Mouse (Mus musculus): ENCODE measurements around the gene Znrf2. TPM values are rescaled to one million over a fixed set of nuclear protein-coding genes. Genes with fewer than 3 reads are reported as not detected.
A peak's percentile ranks its signal among the peaks of the same experiment; 100 is the strongest.

Gene Znrf2
- total and polyA plus RNA-seq, 3 experiments, result 16.0 to 26.9 (median 18.3) TPM

- Histone ChIP-seq H3K27me3 (replicated peaks) (no peaks in the 10 kb centered on the region), H3K4me3 (replicated peaks in 1 of 3; ENCODE audit: low read depth in 2 of 3, low read length in 2 of 3, poor library complexity in 1 of 3) (no peak overlapping the region), H3K9ac (ENCODE audit: insufficient read depth, low read depth) (no peak overlapping the region), H3K4me2 (ENCODE audit: insufficient read depth, low read depth, poor library complexity, severe bottlenecking) (peak overlapping the region; percentile 55; the same call in 1 of the 2 replicates), H3K79me2 (replicated peaks; ENCODE audit: control insufficient read depth, extremely low read depth, insufficient read depth, poor library complexity, severe bottlenecking) (no peaks in the 10 kb centered on the region), H3K27ac (ENCODE audit: insufficient read depth, low read depth) (no peak overlapping the region), H3K9me3 (replicated peaks; ENCODE audit: low read length) (peaks cover 10% of the 10 kb centered on the region), H3K4me1 (ENCODE audit: control insufficient read depth in 1 of 2, insufficient read depth in 2 of 2) (peaks cover 3% of the 10 kb centered on the region in 2 experiments; a peak in 2 of 4 replicates), H3K36me3 (replicated peaks in 1 of 2; ENCODE audit: control insufficient read depth in 1 of 2, insufficient read depth in 1 of 2, low read length in 1 of 2) (no peaks in the 10 kb centered on the region)
- dilution Hi-C loops (cut with MboI; ENCODE audit: extremely low pct_ligation_motif_present, extremely low pct_unique_long_range_greater_than_20kb, low sequenced_read_pairs) (no loop called here), in situ Hi-C loops (cut with MboI; ENCODE audit: low pct_ligation_motif_present, low pct_unique_long_range_greater_than_20kb, low sequenced_read_pairs) (loop anchor here (10.0 kb wide), 3 partner anchors 98 to 362 kb away; partner anchors contain the start of genes Fkbp14 and Plekha8)
- no peak for TF ChIP-seq TBP (conservative IDR thresholded peaks at IDR 0.05; ENCODE audit: low read depth, low read length)
- no peak for TF ChIP-seq MEF2A (IDR thresholded peaks at IDR 0.05; ENCODE audit: borderline replicate concordance, low read depth, low read length)
- no peak for TF ChIP-seq GABPA (IDR thresholded peaks at IDR 0.05; ENCODE audit: insufficient replicate concordance, low read depth, low read length)
- no peak for TF ChIP-seq MYC (IDR thresholded peaks at IDR 0.05; ENCODE audit: low read depth, low read length)
- no peak for TF ChIP-seq UBTF (IDR thresholded peaks at IDR 0.05; ENCODE audit: low read depth, low read length)
- no peak for TF ChIP-seq POLR2AphosphoS2 (IDR thresholded peaks at IDR 0.05; ENCODE audit: low read depth, low read length)
- no peak for TF ChIP-seq ELF1 (IDR thresholded peaks at IDR 0.05; ENCODE audit: low read depth, low read length)
- TF ChIP-seq JUN (IDR thresholded peaks at IDR 0.05; ENCODE audit: insufficient read depth, low read depth, low read length), result no peak
- TF ChIP-seq ETS1 (conservative IDR thresholded peaks at IDR 0.05; ENCODE audit: low read depth, low read length), result no peak
- TF ChIP-seq USF1 (IDR thresholded peaks at IDR 0.05; ENCODE audit: low read depth, low read length), result no peak
- no peak for TF ChIP-seq SIN3A (IDR thresholded peaks at IDR 0.05; ENCODE audit: low read length)
- no peak for TF ChIP-seq HCFC1 (IDR thresholded peaks at IDR 0.05; ENCODE audit: low read depth, low read length)
- TF ChIP-seq MAFK (IDR thresholded peaks at IDR 0.05; ENCODE audit: insufficient replicate concordance, low read length), result no peak
- TF ChIP-seq RCOR1 (conservative IDR thresholded peaks at IDR 0.05; ENCODE audit: low read depth, low read length), result no peak
- TF ChIP-seq USF2 (conservative IDR thresholded peaks at IDR 0.05; ENCODE audit: low read depth, low read length), result no peak
- no peak for TF ChIP-seq ZC3H11A (IDR thresholded peaks at IDR 0.05; ENCODE audit: low read depth, low read length)
- TF ChIP-seq KAT2A (IDR thresholded peaks at IDR 0.05; ENCODE audit: insufficient replicate concordance, low read length), result no peak
- TF ChIP-seq MAX (IDR thresholded peaks at IDR 0.05; ENCODE audit: low read length), result no peak
- no peak for TF ChIP-seq POLR2A (IDR thresholded peaks at IDR 0.05; ENCODE audit: low read depth, low read length)
- no peak for DNase-seq (ENCODE audit: extremely low read depth)
These were observed 14.4 kb upstream of the Znrf2 start for GRCm38 (mm10) chr6:54802348-54802747.

DNA sequence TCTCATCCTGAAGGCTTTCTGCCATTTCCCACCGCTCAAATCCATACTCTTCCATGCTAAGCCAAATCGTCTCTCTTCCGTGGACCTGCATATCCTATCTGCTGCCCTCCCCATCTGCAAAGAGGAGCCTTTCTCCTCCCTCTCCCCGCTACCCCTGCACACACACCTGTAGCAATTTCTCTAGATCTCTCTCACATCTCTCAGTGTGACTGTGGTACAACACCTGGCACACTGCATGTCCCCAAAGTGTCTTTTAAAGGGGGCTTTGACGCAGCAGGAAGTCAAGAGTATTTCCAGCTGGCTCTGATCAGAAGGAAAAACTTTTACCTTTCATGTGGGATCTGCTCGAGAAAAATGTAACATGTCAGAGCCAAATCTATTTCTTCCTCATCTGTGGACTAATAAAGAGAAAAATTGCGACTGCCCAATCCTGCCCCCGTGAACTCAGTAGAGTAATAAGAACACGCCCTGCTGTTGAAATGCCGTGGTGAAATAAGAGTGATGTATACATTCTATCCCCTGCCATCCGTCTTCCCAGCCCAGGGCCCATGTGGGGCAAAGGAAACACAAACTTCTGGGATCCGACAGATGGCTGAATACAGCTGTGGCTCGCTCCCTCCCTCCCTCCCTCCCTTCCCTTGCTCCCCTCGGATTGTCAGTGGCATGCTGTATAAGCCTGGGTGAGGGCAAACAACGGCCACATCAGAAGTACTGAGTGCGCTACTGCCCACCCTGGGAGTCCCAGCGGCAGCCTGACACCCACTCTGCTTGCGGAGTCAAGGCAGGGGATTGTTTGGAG is 12.5 kb upstream of the Znrf2 start:
- Histone ChIP-seq H3K4me3 (replicated peaks in 1 of 3; ENCODE audit: low read depth in 2 of 3, low read length in 2 of 3, poor library complexity in 1 of 3) (no peak overlapping the region), H3K4me2 (ENCODE audit: insufficient read depth, low read depth, poor library complexity, severe bottlenecking) (no peak overlapping the region), H3K4me1 (ENCODE audit: control insufficient read depth in 1 of 2, insufficient read depth in 2 of 2) (peaks cover 3 to 7% of the 10 kb centered on the region in 2 experiments; a peak in 3 of 4 replicates), H3K79me2 (replicated peaks; ENCODE audit: control insufficient read depth, extremely low read depth, insufficient read depth, poor library complexity, severe bottlenecking) (no peaks in the 10 kb centered on the region), H3K36me3 (replicated peaks in 1 of 2; ENCODE audit: control insufficient read depth in 1 of 2, insufficient read depth in 1 of 2, low read length in 1 of 2) (no peaks in the 10 kb centered on the region), H3K27me3 (replicated peaks) (no peaks in the 10 kb centered on the region), H3K9ac (ENCODE audit: insufficient read depth, low read depth) (no peak overlapping the region), H3K9me3 (replicated peaks; ENCODE audit: low read length) (peaks cover under 1% of the 10 kb centered on the region), H3K27ac (ENCODE audit: insufficient read depth, low read depth) (no peak overlapping the region)
- no peak for DNase-seq (ENCODE audit: extremely low read depth)
- in situ Hi-C loops (cut with MboI; ENCODE audit: low pct_ligation_motif_present, low pct_unique_long_range_greater_than_20kb, low sequenced_read_pairs) (loop anchor here (10.0 kb wide), 3 partner anchors 99 to 361 kb away; partner anchors contain the start of genes Fkbp14 and Plekha8), dilution Hi-C loops (cut with MboI; ENCODE audit: extremely low pct_ligation_motif_present, extremely low pct_unique_long_range_greater_than_20kb, low sequenced_read_pairs) (no loop called here)
- TF ChIP-seq RAD21 (IDR thresholded peaks at IDR 0.05; ENCODE audit: low read depth, low read length) (no peak), USF1 (IDR thresholded peaks at IDR 0.05; ENCODE audit: low read depth, low read length) (no peak), MXI1 (IDR thresholded peaks at IDR 0.05; ENCODE audit: low read depth, low read length) (no peak), SMC3 (IDR thresholded peaks at IDR 0.05; ENCODE audit: low read depth, low read length) (no peak), MEF2A (IDR thresholded peaks at IDR 0.05; ENCODE audit: borderline replicate concordance, low read depth, low read length) (no peak), ZKSCAN1 (IDR thresholded peaks at IDR 0.05; ENCODE audit: borderline replicate concordance, low read depth, low read length) (no peak), MAX (IDR thresholded peaks at IDR 0.05; ENCODE audit: low read length) (no peak), HCFC1 (IDR thresholded peaks at IDR 0.05; ENCODE audit: low read depth, low read length) (no peak), BHLHE40 (IDR thresholded peaks at IDR 0.05; ENCODE audit: low read depth, low read length) (no peak), CHD2 (IDR thresholded peaks at IDR 0.05; ENCODE audit: low read length) (no peak), EP300 (IDR thresholded peaks at IDR 0.05; ENCODE audit: low read length) (no peak), MAZ (IDR thresholded peaks at IDR 0.05; ENCODE audit: low read depth, low read length) (no peak), NRF1 (IDR thresholded peaks at IDR 0.05; ENCODE audit: low read depth, low read length) (no peak), ZMIZ1 (IDR thresholded peaks at IDR 0.05; ENCODE audit: low read depth, low read length) (no peak), JUND (conservative IDR thresholded peaks at IDR 0.05; ENCODE audit: low read depth, low read length) (no peak)

All from CH12.LX (cell line).